Mouse (Mus musculus): ENCODE measurements around the gene Bckdhb. TPM values are rescaled to one million over a fixed set of nuclear protein-coding genes. Genes with fewer than 3 reads are reported as not detected.

Bckdhb gene
- total RNA-seq (2021): 100 to 1,000 TPM; 208 to 221 TPM
- long read RNA-seq, experiment 1, transcript Bckdhb-206 (11 exons, 1,477 nt): major isoform, 284 of 402 reads
- long read RNA-seq, experiment 1, partial matches to known transcripts: 91 of 402 reads
- long read RNA-seq, experiment 1, other reads (novel, unspliced or antisense): 27 of 402 reads
- long read RNA-seq, experiment 2, transcript Bckdhb-206 (11 exons, 1,477 nt): major isoform, 195 of 250 reads
- long read RNA-seq, experiment 2, partial matches to known transcripts: 36 of 250 reads
- long read RNA-seq, experiment 2, other reads (novel, unspliced or antisense): 19 of 250 reads

DNA sequence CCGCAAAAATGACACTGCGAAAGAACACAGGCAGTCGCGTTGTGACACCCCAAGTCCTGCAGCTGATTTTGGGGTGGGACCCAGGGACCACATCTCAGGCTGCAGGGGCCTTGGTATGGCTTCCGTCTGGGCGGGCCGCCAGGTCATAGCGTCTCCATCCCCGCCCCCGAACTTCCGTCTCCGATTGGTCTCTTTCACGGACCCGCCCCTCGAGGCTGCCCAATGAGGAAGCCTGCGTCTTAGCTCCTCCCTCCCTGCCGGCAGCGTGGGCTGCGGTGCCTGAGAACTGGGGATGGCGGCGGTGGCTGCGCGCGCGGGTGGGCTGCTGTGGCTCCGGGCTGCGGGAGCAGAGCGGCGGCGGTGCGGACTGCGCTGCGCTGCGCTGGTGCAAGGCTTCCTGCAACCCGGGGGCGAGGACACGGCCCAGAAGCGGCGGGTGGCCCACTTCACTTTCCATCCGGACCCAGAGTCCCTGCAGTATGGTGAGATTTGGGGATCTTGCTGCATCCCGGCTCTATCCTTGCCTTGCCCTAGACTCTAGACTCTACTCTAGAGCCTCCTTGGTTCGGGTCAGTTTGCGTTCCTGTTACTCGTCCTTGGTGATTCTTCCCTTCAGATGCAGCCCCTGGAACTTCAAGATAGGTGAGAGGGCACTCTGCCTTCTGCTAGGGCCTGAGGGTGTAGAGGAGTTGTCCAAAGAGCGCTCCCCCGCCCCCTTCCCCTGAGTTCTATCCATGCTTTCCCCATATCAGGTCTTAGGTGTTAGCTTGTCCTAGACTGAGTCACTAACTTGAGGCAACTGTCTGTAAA, at the start of gene Bckdhb:
Gene Bckdhb, plus strand, starts transcription at position 268 of the 810 bp plus-strand sequence.
- DNase-seq: peak; percentile 97

DNA sequence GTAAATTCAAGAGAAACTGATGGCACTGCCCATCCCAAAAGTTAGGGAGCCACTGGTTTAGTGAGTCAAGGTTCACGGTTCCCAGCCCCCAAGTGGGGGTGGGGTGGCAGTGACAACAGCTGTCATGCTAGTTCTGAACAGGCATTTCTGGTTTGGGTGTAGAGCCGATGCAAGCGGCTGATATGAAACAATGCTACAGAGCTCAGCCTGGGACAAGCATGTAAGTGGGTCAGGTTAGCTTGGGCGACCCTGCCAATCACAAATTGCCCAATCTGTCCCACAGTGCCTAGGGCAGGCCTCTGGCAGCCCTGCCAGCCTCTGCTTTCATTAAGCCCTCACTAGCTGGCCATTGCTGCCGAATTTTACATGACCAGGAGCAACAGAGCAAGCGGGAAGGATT, 42.8 kb upstream of the Bckdhb start:
- DNase-seq: peak; percentile 58

DNA sequence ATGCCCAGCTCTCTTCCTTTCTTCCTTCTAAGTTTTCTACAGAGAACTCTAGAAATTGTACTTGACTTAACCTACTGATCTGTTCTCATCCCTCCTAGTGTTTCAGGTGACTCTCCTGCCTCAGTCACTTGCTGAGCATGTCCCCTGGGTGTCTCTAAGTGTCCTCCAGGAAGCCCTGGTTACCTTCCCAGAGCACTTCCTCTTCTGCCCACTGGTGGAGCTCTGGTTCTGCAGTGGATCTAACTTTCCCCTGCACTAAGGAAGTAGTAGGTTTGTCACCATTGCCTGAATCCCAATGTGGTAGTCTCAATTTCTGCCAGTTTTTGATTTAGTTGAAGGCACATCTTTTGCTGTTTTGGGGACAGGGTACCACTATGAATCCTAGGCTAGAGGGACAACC, 38.8 kb upstream of the Bckdhb start:
- no peak for DNase-seq

DNA sequence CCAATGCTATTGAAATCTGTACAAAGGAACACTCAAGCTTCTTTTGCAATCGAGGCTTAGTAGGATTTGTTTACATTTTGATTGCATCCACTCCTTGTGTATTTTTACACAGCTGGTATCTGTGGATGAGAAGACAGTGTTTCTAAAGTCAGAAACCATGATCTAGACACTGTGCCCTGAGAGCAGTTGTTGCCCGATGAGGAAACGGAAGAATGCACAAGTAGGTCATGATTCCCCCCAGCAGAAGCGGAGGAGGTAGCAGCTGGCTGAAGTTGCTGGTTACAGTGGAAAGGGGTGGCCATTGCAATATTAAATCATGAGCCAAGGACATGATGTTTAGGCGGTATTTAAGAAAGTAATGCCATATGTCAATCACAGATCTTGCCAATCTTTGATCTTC, 36.7 kb upstream of the Bckdhb start:
- no peak for DNase-seq

DNA sequence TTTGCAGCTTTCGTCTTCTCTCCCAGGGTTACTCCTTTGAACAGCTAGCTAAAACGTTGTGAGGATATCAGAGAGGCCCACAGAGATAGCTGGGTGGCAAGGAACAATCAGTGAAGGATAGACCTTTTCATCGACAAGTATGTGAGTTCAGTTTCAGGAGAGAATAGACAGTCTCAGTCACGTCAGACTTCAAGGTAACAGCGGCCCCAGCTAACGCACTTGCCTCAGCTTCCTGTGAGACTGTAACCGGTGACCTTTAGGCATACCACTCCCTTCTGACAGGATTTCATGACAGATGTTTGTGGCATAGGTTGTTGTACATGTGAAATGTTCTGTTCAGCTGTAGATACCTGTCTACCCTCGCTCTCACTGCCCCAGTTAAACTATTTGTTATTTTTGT, 31.9 kb upstream of the Bckdhb start:
- DNase-seq: no peak

DNA sequence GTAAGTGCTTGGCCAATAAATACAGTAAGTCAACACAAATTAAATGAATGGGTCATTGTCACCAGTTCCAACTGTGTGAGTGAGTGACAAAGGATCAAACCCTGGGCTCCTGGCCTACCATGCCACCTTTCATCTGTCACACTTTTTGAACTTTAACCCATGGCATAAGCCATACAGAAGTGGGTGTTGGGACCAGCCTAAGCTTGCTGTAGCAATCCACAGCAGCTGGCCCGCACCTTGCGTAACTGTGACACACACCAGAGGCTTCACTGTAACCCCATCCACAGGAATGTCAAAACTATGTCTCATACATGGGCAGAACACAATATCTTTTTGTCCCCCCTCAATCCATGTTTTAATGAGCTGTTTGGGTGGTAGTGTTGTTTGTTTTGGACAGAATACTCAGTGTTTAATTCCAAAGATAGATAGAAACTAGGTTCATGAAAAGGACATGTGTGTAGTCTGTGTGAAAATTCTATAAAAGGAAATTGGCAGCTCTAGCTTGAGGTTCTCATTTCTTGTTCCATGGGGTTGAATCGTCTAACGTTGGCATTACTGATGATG, 31.1 kb upstream of the Bckdhb start:
- peak; percentile 20 for DNase-seq

DNA sequence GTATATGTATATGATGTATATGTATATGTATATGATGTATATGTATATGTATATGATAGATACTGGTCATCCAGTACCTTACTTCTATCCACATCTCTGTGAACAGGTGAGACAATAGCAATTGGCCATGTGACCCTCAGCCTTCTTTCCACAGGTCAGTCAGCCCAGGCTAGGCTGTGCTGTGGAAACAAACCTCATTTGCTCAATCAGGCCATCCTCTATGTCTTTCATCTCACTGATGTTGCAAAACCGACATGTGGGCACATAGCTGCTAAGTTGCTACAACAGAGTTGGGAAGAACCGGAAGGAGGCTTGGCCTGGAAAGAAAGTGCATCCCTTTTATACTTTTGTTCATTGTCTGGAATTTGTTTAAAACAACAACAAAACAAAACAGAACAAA, 22.9 kb upstream of the Bckdhb start:
- DNase-seq: no peak

DNA sequence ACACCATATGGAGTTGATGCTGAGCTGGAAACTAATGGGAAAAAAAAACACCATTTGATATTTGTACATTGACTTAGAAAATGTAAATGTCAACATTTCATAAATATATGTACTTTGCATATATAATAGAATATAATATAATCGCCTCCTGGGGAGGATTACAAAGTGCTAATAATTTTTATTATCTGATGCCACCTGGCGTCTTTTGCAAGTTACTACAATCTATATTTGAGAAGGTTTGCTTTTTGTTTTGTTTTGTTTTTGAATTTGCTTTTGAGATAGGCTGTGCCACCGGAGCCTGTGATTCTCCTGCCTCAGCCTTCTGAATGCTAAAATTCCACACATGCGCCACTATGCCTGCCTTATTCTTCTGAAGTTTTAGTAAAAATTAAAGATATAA, 19.1 kb upstream of the Bckdhb start:
- no peak for DNase-seq

DNA sequence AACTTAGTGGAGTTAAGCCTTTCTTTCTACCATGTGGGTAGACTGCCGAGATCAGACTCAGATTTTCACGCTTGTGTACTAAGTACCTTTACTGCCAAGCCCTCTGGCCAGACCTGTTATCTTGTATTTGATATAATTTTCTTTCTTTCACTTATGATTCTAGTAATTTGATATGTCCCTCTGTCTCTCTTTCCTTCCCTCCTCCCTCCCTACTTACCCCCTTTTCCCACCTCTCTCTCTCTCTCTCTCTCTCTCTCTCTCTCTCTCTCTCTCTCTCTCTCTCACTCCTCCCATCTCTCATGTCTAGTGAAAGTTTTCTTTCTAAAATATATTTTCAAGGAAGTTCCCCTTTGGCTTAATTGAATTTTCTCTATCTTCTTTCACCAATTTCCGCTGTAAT, 17.9 kb upstream of the Bckdhb start:
- DNase-seq: no peak

DNA sequence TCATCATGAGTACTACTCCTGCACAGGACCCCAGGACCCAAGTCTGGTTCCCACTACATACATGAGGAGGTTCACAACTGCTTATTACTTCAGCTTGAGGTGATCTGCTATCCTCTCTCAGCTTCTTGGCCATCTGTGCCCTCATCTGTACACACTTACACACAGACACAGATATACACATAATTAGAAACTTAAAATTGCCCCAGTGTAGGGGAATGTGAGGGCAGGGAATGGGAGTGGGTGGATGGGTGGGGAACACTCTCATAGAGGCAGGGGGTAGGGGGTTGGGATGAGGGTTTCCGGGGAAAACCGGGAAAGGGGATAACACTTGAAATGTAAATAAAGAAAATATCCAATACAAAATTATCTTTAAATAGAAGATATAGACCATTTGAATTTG, 15.1 kb upstream of the Bckdhb start:
- DNase-seq: no peak

DNA sequence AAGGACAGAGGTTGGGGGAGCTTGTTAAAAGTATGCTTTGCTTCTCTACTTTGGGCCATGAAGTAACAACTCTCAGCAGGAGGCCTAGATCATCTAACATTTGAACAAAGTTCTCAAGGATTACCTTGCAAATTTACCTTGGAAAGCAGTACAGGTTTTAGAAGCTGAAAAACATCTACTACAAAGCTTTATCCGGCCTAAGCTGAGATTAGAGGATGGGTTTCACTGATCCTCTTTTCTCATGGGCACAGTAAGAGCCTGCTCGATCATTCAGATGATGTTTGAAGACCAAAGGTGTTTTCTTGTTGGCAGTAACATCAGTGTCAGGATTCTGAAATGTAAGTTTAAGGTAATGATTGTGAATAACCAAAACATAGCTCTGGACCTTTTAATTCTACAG, 14.0 kb upstream of the Bckdhb start:
- no peak for DNase-seq

DNA sequence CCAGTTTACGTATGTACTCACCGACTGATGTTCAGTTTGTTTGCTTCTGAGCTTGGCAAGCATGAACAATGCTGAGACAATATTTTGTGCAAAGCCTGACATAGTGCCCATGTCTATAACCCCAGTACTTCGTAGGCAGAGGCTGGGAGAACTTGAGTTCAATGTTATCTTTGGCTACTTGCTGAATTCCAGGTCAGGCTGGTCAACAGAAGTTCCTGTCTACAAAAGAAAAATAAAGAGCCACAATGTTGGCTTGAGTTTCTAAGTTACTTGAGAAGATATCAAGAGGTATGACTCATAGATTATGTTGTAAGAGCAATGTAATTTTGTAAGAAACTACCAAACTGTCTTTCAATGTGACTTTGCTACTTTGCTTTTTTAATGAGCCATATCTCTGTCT, 2.9 kb upstream of the Bckdhb start:
- DNase-seq: no peak

DNA sequence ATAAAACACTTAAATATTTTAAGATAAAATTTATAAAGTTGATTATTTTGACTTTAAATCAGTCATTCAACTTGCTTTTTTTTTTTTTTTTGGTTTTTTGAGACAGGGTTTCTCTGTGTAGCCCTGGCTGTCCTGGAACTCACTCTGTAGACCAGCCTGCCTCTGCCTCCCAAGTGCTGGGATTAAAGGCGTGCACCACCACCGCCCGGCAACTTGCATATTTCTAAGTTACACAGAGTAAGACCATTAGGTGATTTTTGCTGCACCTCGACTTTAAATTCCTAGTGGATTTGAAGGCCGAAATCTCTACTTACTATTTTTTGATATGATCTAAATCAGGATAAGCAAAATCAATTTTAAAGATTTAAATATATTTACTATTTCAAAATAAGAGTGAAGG, 589 bp upstream of the Bckdhb start:
- no peak for DNase-seq

DNA sequence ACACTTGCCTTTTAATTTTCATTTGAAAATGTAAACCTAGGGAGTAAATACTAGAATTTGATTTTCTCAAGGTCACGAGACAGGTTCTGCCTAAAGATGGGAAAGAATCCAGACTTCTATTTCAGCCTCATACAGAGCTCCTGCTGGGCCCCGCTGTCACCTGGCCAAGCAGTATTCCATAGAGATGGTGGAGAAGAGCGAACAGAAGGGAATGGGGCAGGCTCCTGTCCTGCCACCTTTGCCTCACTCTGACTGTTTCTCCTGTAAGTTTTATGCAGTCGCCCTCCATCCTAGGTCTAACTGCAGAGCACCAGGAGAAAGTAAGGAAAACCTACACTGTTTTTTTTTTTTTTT, 720 bp downstream of the Bckdhb start:
- DNase-seq: peak; percentile 50

DNA sequence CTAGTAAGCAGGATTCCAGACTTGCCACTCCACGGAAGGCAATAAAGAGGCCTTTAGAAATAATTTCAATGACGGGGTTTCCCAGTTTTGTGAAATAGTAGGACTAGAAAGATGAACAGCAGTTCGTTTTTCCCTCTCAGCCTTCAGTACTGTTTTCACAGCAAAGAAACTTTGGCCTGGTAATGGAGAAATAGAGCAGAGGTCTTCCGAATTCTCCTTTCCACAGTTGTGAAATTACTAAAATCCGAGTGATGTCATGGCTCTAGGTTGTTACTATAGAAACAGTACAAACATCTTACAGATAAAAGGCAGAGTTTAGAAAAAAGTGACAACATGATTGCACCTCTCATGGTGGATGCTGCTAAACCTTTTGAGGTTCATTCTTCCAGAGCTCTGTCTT, 1.4 kb downstream of the Bckdhb start:
- DNase-seq: no peak

DNA sequence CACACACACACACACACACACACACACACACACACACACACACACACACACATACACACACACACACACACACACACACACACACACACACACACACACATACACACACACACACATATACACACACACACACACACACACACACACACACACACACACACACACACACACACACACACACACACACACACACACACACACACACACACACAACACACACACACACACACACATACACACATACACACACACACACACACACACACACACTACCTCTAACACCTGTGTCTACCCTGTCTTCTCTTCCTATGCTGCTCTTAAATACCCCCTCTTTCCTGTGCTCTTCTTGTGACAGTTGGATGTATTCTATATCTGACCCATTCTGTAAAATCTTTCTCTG, 14.6 kb downstream of the Bckdhb start:
- peak; percentile 38 for DNase-seq

DNA sequence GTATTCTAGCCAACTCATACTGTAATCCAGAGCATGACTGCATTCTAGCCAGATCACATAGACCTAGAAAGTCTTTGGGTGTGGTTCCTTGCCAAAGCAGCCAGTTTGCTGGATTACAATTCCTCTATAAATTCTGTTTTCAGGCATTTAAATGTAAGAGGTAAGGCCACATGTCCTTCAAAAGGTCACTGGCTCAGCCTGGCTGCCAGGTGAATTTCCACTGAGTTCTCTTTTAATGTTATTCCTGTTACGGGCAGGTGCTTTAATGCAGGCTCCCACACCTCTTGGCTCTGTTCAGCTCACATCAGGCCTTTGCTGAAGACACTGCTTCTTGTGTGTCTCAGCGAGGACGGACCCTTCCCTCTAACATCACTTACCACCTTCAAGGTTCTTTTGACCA, 15.1 kb downstream of the Bckdhb start:
- DNase-seq: no peak

DNA sequence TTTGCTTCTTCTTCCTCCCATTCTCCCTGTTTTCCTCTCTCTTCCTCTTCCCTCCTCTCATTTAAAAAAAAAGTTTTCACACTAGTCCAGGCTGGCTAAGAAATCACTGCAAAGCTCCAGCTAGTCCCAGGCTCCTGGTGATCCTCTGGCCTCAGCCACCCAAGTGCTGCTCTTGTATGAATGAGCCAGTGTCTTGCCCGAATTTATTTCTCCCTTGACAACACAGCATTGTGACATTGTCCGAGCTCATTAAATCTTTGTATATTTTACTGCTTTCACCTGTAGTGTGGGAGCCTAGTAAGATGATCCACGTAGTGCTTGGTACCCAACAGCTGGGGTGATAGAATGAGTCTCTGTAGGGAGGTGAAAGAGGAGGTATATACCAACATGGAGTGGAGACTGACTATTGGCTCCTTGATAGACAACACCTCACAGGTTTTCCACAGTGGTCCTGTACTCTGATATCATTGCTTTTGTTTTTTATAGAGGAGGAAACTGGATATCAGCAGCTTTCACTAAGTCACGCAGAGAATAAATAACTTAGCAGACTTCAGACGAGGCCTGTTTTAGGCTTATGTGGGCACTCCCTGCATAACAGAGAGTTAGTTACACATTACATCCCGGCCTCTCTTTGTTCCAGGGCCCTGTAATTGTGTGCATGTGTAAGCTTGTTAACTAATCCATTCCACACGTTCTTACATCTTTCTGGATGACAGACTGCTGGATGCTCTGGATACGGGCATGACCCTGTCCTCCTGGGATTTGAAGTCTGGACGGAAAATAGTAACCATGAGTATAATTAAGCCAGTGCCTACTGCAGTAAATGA, 15.8 kb downstream of the Bckdhb start:
- DNase-seq: no peak

DNA sequence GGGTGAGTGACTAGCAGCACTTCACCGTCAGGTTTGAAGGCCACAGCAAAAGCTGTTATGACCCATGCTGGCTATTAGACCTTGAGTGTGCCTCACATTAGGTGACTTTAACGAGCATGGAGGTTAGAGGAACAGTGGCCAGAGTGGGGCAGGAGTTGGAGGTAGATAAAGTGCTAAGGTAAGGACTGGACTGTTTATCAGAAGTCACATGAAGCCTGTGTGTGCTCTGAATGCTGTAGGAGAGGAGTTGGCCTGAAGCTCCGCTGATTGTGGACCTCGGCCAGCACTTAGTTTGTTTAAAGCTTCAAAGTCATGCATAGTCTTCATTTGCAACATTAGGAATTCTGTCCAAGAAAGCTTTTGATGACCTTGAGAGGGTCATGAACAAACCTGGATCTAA, 26.4 kb downstream of the Bckdhb start:
- peak; percentile 18 for DNase-seq

DNA sequence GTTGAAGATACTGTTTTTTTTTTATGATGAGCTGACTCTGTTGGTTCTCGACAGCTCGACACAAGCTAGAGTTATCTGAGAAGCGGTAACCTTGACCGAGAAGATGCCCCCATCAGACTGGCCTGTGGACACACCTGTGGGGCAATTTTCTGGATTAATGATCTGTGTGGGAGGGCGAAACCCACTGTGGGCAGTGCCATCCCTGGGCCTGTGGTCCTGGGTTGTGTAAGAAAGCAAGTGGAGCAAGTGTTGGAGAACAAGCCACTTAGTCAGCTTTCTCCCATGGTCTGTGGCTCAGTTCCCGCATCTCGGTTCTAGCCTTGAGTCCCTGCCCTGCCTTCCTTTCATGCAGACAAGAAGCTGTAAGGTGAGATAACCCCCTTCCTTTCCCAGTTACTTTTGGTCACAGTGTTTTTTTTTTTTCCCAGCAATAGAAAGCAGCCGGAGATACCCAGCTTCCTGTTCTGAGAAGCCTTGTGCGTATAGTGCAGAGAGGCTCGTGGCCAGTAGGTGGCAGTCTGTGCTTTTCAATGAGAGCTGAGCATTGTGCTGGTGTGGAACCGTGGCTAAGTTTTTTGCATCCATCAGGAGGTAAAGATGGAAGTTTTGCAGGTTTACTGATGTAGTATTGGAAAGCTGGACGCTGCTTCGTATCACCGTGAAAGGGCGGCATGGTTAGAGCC, 31.8 kb downstream of the Bckdhb start:
- peak; percentile 86 for DNase-seq

DNA sequence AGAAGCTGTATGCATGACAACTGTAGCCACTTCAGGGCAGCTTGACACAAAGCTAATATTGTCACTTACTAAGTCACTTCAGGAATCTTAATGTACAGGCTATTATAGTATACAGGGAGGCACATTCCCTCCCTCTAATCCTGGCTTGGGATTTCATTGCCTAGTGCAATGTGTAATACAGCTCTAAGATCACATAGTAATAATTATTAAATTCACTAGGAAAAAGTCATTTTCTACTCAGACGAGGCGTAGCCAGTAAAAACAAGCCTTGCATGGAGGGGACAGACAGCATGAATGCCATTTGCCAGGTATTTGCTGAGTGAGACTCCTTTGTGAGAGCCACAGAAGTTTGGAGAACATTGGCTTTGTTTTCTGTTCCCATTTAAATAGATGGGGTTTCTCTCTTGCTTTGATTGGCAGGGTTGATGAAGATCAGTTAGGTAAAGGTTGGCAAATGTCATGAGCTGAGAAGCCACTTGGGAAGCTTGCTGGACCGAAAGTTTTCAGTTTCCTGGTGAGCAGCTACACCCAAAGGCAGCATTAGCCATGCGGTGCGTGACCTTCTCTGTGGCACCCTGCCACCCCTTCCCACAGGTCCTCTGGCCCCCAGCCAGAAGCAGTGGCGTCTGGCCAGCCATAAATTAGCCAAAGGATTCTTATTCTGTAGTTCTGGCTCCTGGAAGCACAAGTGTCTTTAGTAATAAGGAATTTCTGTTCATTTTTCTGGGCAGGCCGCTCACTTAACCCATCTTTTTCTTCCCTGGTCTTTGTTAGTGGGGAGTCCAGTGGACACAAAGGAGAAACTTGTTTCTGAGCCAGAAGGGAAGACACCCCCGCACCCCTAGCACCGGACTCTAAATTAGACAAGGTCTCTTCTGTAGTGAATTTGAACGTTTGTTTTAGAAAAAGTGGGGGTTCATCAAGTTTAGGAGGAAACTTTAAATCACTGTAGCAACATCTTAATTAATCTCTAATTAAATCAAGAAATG, 37.4 kb downstream of the Bckdhb start:
- DNase-seq: peak; percentile 91

Data from adrenal gland, postnatal 10 days (tissue).